Mouse (Mus musculus) bone marrow, adult 2 months (tissue): ENCODE results near the gene Rab37.

ENCODE experiments used
- CTCF ChIP-seq: fragments of 200-500 bp; IDR thresholded peaks from 2 replicates; pipeline ENCODE4 v1.5.1; 2011; ENCODE audit warnings: low read length, control low read depth; ENCODE audit not compliant: control insufficient read depth, insufficient read depth
- POLR2A ChIP-seq: fragments of 200-500 bp; IDR thresholded peaks from 2 replicates; pipeline ENCODE4 v1.6.1; 2011; ENCODE audit warnings: low read depth, mild to moderate bottlenecking, control low read depth, low read length, borderline replicate concordance; ENCODE audit not compliant: control insufficient read depth

GRCm38 (mm10) chr11:115128483-115128882 is 37.3 kb downstream of the Rab37 start:
- no peak for TF ChIP-seq CTCF
- TF ChIP-seq POLR2A, result no peak
